Mouse (Mus musculus) bone marrow, adult 2 months (tissue): ENCODE data around the gene Cabp2.

Experiments used
- CTCF ChIP-seq: fragments of 200-500 bp; IDR thresholded peaks from 2 replicates; pipeline ENCODE4 v1.5.1; 2011; ENCODE audit warnings: low read length, control low read depth; ENCODE audit not compliant: control insufficient read depth, insufficient read depth
- POLR2A ChIP-seq: fragments of 200-500 bp; IDR thresholded peaks from 2 replicates; pipeline ENCODE4 v1.6.1; 2011; ENCODE audit warnings: low read depth, mild to moderate bottlenecking, control low read depth, low read length, borderline replicate concordance; ENCODE audit not compliant: control insufficient read depth

DNA sequence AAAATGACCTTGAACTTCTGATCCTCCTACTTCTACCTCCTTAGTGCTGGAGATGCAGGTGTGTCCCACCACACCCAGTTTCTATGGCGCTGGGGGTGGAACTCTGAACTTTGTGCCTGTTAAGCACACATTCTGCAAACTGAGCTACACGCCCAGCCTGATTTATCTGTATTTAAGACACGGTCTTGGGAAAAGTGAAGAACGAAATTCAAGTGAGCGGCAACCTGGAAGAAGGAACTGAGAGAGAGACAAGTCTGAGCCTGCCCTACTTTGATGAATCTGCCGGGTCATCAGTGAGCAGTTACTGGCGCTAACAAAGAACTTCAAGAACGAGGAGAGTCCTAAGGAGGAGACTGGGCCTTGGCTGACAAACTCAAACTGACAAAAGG is 34.5 kb upstream of the Cabp2 start:
- TF ChIP-seq CTCF (no peak), POLR2A (no peak)
